Comparison of ENCODE assay signal across 7 mouse cellular contexts in the genomic region with DNA sequence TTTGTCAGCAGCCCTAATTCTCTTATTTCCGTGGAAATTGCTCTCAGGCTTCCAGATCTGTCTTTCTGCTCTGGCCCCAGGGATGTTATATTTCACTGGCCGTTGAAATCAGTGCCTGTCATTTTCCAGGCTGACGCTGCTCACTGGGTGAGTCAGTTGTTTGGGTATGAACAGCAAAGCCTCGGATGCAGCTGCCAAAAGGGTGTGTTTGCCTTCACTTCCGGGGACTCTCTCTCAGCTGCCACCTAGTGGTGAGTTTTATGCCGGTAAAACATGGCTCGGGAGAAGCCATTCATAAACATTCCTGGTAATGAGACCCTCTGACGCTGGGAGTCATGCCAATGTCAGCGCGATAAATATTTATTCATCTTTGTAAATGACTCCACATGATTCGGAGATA.
DNase-seq lines count a peak whose midpoint lies in the region; ATAC-seq and TF ChIP-seq lines count a peak whose summit lies in the region.

No protein-coding gene starts in this region.

- ATAC-seq in granulocyte monocyte progenitor cell, adult 5-6 weeks (replicated peaks; ENCODE audit: poor library complexity, severe bottlenecking), result peak; percentile 83
- peak; percentile 65; the same call in 1 of the 2 replicates for ATAC-seq in intestine, postnatal 0 days
- ATAC-seq in midbrain, embryonic 11.5 days (ENCODE audit: low FRiP score), result peak; percentile 88

- DNase-seq in adrenal gland, postnatal 10 days, result peak; percentile 89
- peak; percentile 77 for DNase-seq in embryo, embryonic 9.5 days (ENCODE audit: extremely low spot score)
- DNase-seq in left cerebral cortex, postnatal 36 days (ENCODE audit: low spot score in 2 of 2), result peak; percentile 75 to 83
- peak; percentile 96 for DNase-seq in midbrain, embryonic 11.5 days (ENCODE audit: low spot score, missing footprints)
- peak; percentile 82 for DNase-seq in right cerebral cortex, postnatal 4 days

- peak; percentile 94 for TF ChIP-seq CTCF in intestine, postnatal 0 days (IDR thresholded peaks at IDR 0.05; ENCODE audit: low read depth)

- H3K4me3 ChIP-seq in intestine, postnatal 0 days (ENCODE audit: low read depth, low read length), result peak overlapping the region; percentile 13; the same call in 1 of the 2 replicates
- no peak overlapping the region for H3K4me3 ChIP-seq in midbrain, embryonic 11.5 days (ENCODE audit: low read depth, low read length)

- H3K36me3 ChIP-seq in intestine, postnatal 0 days (ENCODE audit: control insufficient read depth, insufficient read depth), result no peaks in the 10 kb centered on the region
- no peaks in the 10 kb centered on the region for H3K36me3 ChIP-seq in midbrain, embryonic 11.5 days (ENCODE audit: control insufficient read depth, insufficient read depth, low read length)

- H3K27me3 ChIP-seq in intestine, postnatal 0 days (replicated peaks; ENCODE audit: control insufficient read depth, insufficient read depth, low read length), result no peaks in the 10 kb centered on the region
- H3K27me3 ChIP-seq in midbrain, embryonic 11.5 days (ENCODE audit: control insufficient read depth, insufficient read depth, low read length), result no peaks in the 10 kb centered on the region

- intact Hi-C loops in left cerebral cortex, postnatal 36 days (cut with DNase I), result loop anchor here (5.0 kb wide), 1 partner anchor 276 kb away; no protein-coding TSS in a partner anchor

- H3K4me2 ChIP-seq in intestine, postnatal 0 days (replicated peaks; ENCODE audit: low read depth), result peak overlapping the region; percentile 62
- peak overlapping the region; percentile 23; the same call in 1 of the 2 replicates for H3K4me2 ChIP-seq in midbrain, embryonic 11.5 days

- H3K9me3 ChIP-seq in intestine, postnatal 0 days (ENCODE audit: control insufficient read depth), result no peaks in the 10 kb centered on the region
- no peaks in the 10 kb centered on the region for H3K9me3 ChIP-seq in midbrain, embryonic 11.5 days (ENCODE audit: control insufficient read depth, low read length)

- H3K27ac ChIP-seq in intestine, postnatal 0 days (ENCODE audit: low read depth, low read length), result no peak overlapping the region
- no peak overlapping the region for H3K27ac ChIP-seq in midbrain, embryonic 11.5 days (ENCODE audit: low read depth, low read length)

- H3K9ac ChIP-seq in intestine, postnatal 0 days (ENCODE audit: low read depth, low read length), result no peak overlapping the region
- H3K9ac ChIP-seq in midbrain, embryonic 11.5 days (ENCODE audit: low read length), result peak overlapping the region; percentile 36; the same call in 1 of the 2 replicates

- 5% methylated on average over 11 of the region's 11 CpGs for WGBS in intestine, postnatal 0 days
- 16% methylated on average over 11 of the region's 11 CpGs for WGBS in midbrain, embryonic 11.5 days

- no peaks in the 10 kb centered on the region for H3K4me1 ChIP-seq in intestine, postnatal 0 days (replicated peaks; ENCODE audit: control insufficient read depth, insufficient read depth, low read length)
- H3K4me1 ChIP-seq in midbrain, embryonic 11.5 days (ENCODE audit: control insufficient read depth, insufficient read depth, low read length), result 0 out of 2 replicates have a peak, but pooled peaks cover 3% of the 10 kb centered on the region
